Mouse (Mus musculus) embryonic stem cell, embryonic (primary cell): ENCODE data around the gene Dph1.

Experiments used
- CTCF ChIA-PET, 4 experiments: fragments of 300-600 bp in 2 of 4; fragments of 350-600 bp in 2 of 4; sonication (Branson Sonifier 250); formaldehyde crosslinking; loops; one replicate each; lab custom pipeline; 2022; ENCODE audit warnings: inconsistent platforms in 2 of 4; lab: Charles Lee
- POLR2A ChIA-PET, 4 experiments: fragments of 300-600 bp in 2 of 4; fragments of 350-600 bp in 2 of 4; sonication (Branson Sonifier 250); formaldehyde crosslinking; loops; one replicate each; lab custom pipeline; 2022; ENCODE audit warnings: antibody characterized with exemption in 4 of 4, inconsistent platforms in 1 of 4; lab: Charles Lee

The Dph1 gene

GRCm38 (mm10) chr11:75163379-75163778 lies 27.7 kb downstream of the Dph1 start:
- ChIA-PET CTCF (no interaction called here), POLR2A (interaction anchor here in 1 of 4 experiments (0.9 kb wide), 1 partner anchor 182 kb away, joined by 3 read pairs; no protein-coding TSS in a partner anchor)

DNA sequence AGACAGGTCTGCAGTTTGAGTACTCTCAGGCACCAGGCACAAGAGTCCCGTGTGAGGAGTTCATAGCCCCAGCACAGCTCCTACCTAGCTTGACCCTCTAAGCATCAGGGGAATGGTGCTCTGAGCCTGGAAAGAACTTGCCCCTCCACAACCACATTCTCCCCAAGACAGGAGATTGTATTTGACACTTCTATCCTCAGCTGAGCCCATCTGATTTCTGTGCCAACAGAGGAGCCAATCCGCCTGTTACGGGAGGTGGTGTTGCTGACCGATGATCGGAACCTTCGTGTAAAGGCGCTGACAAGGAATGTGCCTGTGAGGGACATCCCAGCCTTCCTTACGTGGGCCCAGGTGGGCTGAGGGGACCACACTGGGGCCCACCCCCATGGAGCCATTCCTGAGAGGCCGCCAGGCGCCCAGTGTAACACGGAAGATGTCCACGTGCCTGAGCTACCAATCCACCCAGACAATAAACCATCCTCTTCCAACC lies 28.4 kb downstream of the Dph1 start:
- ChIA-PET CTCF (no interaction called here), POLR2A (interaction anchor here in 2 of 4 experiments (0.5 kb wide), 2 partner anchors 295 to 298 kb away, joined by 3 read pairs; no protein-coding TSS in a partner anchor)

GRCm38 (mm10) chr11:75161417-75162008 lies 29.5 kb downstream of the Dph1 start:
- CTCF ChIA-PET = interaction anchor here in 3 of 4 experiments (0.6 to 1.3 kb wide), 3 partner anchors 8 to 287 kb away, joined by 3 read pairs; partner anchors contain the start of gene Hic1 (in 2 of the 3)
- POLR2A ChIA-PET = interaction anchor here in 1 of 4 experiments (1.9 kb wide), 1 partner anchor 9 kb away, joined by 5 read pairs; no protein-coding TSS in a partner anchor

GRCm38 (mm10) chr11:75160954-75161353 lies 30.1 kb downstream of the Dph1 start:
- CTCF ChIA-PET = interaction anchor here in 3 of 4 experiments (0.6 to 1.3 kb wide), 4 partner anchors 8 to 287 kb away, joined by 3 to 5 read pairs (median 3); partner anchors contain the start of gene Hic1 (in 2 of the 3)
- POLR2A ChIA-PET = interaction anchor here in 1 of 4 experiments (1.2 to 1.9 kb wide), 2 partner anchors 9 to 16 kb away, joined by 3 to 5 read pairs; no protein-coding TSS in a partner anchor

DNA sequence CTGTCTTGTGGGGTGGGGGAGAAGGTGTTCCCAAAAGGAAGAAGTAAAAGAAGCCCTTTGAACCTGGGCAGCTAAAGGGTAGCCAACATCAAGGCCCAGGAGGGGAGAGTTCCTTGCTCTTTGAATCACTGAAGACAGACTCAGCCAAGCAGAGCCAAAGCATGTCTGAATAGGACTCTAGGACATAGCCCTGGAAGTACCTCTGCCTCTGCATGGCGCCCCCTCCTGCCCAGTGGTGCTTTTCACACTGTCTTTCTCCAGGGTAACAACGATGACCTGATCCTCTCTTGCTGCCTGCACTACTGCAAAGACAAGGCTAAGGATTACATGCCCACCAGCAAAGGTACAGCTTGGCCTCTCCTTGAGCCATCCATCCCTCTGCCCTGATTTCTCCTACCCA lies 31.5 kb downstream of the Dph1 start:
- CTCF ChIA-PET = interaction anchor here in 3 of 4 experiments (1.3 to 2.3 kb wide), 4 partner anchors 10 to 178 kb away, joined by 4 to 11 read pairs (median 6); partner anchors contain the start of gene Hic1 (in 1 of the 3)
- POLR2A ChIA-PET = interaction anchor here in 3 of 4 experiments (1.2 to 1.9 kb wide), 4 partner anchors 11 to 178 kb away, joined by 3 to 5 read pairs (median 4); no protein-coding TSS in a partner anchor

DNA sequence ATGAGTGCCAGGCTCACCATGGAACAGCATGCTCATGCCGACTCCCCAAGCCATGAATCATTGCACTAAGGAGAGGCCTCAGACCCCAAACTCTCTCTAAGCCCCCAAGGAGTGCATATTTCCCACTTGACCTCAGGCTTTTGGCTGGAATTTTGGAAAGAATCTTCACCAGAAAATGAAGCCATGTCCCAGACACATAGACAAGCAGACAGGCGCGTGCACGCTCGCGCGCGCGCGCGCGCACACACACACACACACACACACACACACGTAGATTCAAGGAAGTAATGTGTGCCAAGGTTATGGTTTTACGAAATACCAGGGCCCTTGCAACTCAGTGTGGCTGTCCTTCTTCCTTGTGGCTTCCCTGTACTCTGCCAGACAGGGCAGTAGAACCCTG lies 32.6 kb downstream of the Dph1 start:
- POLR2A ChIA-PET = interaction anchor here (0.7 to 1.5 kb wide), 5 partner anchors 9 to 377 kb away, joined by 3 to 4 read pairs (median 4); no protein-coding TSS in a partner anchor
- CTCF ChIA-PET = interaction anchor here (0.7 to 2.3 kb wide), 6 partner anchors 11 to 207 kb away, joined by 4 to 11 read pairs (median 4); partner anchors contain the start of gene Hic1 (in 2 of the 4)

GRCm38 (mm10) chr11:75157901-75158300 lies 33.1 kb downstream of the Dph1 start:
- CTCF ChIA-PET = interaction anchor here in 3 of 4 experiments (0.7 to 2.8 kb wide), 6 partner anchors 8 to 176 kb away, joined by 4 to 11 read pairs (median 4); partner anchors contain the start of gene Hic1 (in 3 of the 3)
- POLR2A ChIA-PET = interaction anchor here in 2 of 4 experiments (0.8 to 1.5 kb wide), 2 partner anchors 9 to 12 kb away, joined by 3 to 4 read pairs; no protein-coding TSS in a partner anchor

- POLR2A ChIA-PET = interaction anchor here in 3 of 4 experiments (0.8 to 1.3 kb wide), 5 partner anchors 10 to 220 kb away, joined by 3 to 5 read pairs (median 4); no protein-coding TSS in a partner anchor
- CTCF ChIA-PET = interaction anchor here in 1 of 4 experiments (1.0 to 2.8 kb wide), 3 partner anchors 9 to 176 kb away, joined by 4 to 11 read pairs (median 5); partner anchors contain the start of gene Hic1
These were observed 34.0 kb downstream of the Dph1 start for GRCm38 (mm10) chr11:75157037-75157436.

DNA sequence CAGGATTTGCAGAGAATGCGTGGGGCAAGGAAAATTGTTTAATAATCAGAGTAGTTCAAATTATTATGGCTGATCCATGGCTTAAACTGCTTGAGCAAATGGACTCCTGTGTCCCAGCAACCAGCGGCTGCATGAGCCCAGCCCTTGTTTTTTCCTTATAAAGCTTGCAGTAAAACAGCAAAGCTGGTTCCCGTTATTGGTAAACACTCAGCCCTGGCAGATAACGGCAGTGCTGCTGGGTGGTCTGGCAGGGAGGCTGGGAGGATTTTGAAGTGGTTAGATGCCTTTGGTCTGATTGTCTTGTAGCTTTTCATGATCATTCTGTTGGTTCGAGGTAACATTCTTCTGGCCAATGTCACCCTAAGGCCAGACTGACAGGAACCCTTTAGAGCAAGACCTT lies 34.6 kb downstream of the Dph1 start:
- ChIA-PET CTCF (interaction anchor here in 3 of 4 experiments (1.0 to 2.8 kb wide), 4 partner anchors 9 to 175 kb away, joined by 3 to 11 read pairs (median 4); partner anchors contain the start of gene Hic1 (in 1 of the 3)), POLR2A (interaction anchor here in 3 of 4 experiments (0.5 to 1.3 kb wide), 4 partner anchors 9 to 75 kb away, joined by 3 to 5 read pairs (median 4); no protein-coding TSS in a partner anchor)

DNA sequence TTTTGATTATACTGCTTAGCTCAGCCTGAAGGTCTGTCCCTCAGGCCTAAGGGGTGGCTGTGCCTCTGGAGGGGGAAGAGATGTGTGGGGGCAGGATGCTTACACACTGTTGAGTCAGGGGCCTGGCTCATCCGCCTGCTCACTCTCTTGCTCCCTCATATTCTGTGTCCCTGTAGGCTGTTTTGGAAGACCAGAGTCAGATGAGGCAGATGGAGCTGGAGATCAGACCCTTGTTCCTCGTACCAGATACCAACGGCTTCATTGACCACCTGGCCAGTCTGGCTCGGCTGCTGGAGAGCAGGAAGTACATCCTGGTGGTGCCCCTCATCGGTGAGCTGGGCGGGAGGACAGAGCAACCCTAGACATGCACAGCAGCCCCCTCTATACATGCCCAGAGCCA lies 35.1 kb downstream of the Dph1 start:
- POLR2A ChIA-PET = interaction anchor here in 3 of 4 experiments (0.5 to 1.3 kb wide), 4 partner anchors 9 to 76 kb away, joined by 3 to 5 read pairs (median 4); no protein-coding TSS in a partner anchor
- CTCF ChIA-PET = interaction anchor here in 3 of 4 experiments (1.0 to 2.8 kb wide), 3 partner anchors 9 to 13 kb away, joined by 3 to 11 read pairs (median 3); partner anchors contain the start of gene Hic1 (in 1 of the 3)

DNA sequence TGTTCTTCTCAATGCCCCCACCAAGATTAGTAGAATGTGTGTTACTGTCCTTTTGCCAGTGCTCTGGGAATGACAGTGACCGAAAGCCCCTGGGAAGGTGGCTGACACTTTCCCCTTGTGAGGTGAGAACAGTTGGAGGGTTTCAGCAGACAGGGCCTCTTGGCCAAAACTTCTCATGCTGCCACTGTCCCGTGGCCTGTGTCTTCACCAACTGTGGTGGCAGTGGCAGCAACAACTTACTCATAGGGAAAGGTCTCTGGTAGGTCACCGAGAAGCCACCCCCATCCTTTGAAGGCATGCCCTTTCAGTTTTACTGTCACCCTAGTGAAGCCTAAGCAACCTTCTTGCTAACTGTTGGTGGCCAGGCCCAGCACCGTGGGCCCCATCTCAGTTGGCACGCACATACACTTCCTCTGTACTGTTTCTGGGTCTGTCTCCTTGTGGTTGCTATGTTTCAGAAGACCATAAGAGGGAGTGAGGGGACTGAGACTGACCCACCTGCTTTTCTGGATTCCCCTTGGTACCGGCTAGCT lies 36.9 kb downstream of the Dph1 start:
- CTCF ChIA-PET = no interaction called here
- POLR2A ChIA-PET = no interaction called here

GRCm38 (mm10) chr11:75152603-75153557 lies 38.2 kb downstream of the Dph1 start:
- CTCF ChIA-PET = interaction anchor here in 3 of 4 experiments (0.5 to 2.0 kb wide), 4 partner anchors 11 to 294 kb away, joined by 3 to 8 read pairs (median 4); no protein-coding TSS in a partner anchor

DNA sequence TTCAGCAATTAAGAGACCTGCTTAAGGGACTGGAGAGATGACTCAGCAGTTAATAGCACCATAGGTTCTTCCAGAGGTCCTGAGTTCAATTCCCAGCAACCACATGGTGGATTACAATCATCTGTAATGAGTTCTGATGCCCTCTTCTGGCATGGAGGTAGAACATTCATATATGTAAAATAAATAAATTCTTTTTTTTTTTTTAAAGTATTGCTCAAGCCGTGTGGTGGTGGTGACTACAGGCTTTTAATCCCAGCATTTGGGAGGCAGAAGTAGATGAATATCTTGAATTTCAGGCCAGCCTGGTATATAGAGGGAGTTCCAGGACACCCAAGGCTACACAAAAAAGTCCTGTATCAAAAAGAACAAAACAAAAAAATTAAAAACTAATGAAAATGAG lies 40.7 kb downstream of the Dph1 start:
- ChIA-PET CTCF (no interaction called here), POLR2A (interaction anchor here in 1 of 4 experiments (0.6 kb wide), 1 partner anchor 17 kb away, joined by 4 read pairs; no protein-coding TSS in a partner anchor)

More at GRCm38 (mm10) chr11:75152603-75153557, 38.2 kb downstream of the Dph1 start:
- POLR2A ChIA-PET = interaction anchor here in 2 of 4 experiments (0.8 to 1.7 kb wide), 4 partner anchors 12 to 62 kb away, joined by 3 to 4 read pairs (median 4); no protein-coding TSS in a partner anchor

DNA sequence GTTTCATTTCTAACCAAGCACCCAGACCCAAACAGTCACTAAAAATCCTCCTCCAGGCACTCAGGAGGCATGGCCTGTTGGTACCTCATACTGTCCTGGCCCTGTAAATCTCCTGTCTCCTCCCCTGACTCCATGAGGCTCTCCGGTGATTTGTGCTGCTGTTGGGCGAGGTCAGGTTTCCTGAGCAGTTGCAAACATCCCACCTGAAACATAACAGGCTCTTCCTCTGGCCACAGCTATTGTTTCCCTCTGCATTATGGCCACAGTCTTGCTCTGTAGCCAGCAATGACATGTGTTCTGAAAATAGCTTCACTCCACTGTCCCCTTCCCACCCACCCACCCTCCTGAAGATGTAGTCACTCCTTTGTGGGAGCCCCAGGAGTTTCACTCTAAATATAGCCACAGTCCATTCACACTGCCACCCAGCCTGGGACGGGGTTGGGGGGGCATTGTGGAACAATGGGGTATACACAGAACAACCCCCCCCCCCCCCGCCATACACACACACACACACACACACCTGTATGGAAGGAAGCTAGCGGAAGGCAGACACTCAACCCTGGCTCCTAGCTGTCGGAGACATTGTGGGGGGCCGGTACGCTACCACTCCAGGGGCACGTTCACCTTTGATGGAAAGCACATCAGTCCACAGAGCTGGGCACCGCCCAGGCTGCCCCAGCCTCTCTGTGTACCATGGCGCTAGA lies 42.6 kb downstream of the Dph1 start:
- ChIA-PET CTCF (interaction anchor here in 1 of 4 experiments (0.6 to 1.8 kb wide), 4 partner anchors 17 to 316 kb away, joined by 3 to 6 read pairs (median 4); partner anchors contain the start of gene Hic1), POLR2A (interaction anchor here in 1 of 4 experiments (0.5 to 1.4 kb wide), 4 partner anchors 10 to 190 kb away, joined by 3 to 4 read pairs (median 3); no protein-coding TSS in a partner anchor)

GRCm38 (mm10) chr11:75147846-75148168 lies 43.2 kb downstream of the Dph1 start:
- POLR2A ChIA-PET = interaction anchor here in 2 of 4 experiments (1.4 to 1.6 kb wide), 2 partner anchors 9 to 16 kb away, joined by 3 to 5 read pairs; no protein-coding TSS in a partner anchor

More at GRCm38 (mm10) chr11:75147846-75148168, 43.2 kb downstream of the Dph1 start:
- CTCF ChIA-PET = interaction anchor here in 1 of 4 experiments (1.8 kb wide), 1 partner anchor 17 kb away, joined by 6 read pairs; no protein-coding TSS in a partner anchor
